Mouse (Mus musculus) megakaryocyte-erythroid progenitor cell, adult 5-6 weeks (primary cell): ENCODE measurements around the gene Arhgef19. TPM values are rescaled to one million over a fixed set of nuclear protein-coding genes. Genes with fewer than 3 reads are reported as not detected.

Experiments
- ATAC-seq: replicated peaks from 2 replicates; pipeline ENCODE4 v1.8.0; 2016; ENCODE audit warnings: mild to moderate bottlenecking, inconsistent platforms; ENCODE audit not compliant: severe bottlenecking, poor library complexity, low FRiP score, low TSS enrichment
- total RNA-seq, 2 experiments: library from RNA; stranded (forward) in 1 of 2; stranded (reverse) in 1 of 2; fragments of 200-1000, 215-1000 nt in 1 of 2; fragments of >200 nt in 1 of 2; fragmentation: Nextera tagmentation in 1 of 2; gene quantifications; 2 replicates each; pipeline ENCODE4 v1.2.3; 2014 to 2017

The Arhgef19 gene
- total RNA-seq, 2 experiments from 2014 or later, result not detected

DNA sequence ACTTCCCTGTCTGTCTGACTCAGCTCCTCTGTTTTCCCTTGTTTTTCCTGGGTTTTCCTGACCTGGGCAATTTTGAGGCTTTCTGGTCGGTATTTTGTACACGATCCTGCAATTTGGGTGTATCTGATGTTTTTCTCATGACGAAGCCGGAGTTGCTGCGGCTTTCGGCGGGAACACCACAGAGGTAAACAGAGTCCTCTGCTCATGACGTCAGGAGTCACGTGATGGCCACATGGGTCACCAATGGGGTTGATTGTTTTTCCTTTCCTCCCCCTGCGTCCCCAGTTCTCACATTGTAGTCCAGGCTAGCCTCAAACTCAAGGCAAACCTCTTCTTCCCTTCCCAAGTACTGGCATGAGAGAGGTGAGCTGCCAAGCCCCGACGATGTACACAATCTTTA, 20.1 kb downstream of the Arhgef19 start:
- no peak for ATAC-seq

GRCm38 (mm10) chr4:141260007-141260723, 20.9 kb downstream of the Arhgef19 start:
- ATAC-seq, result no peak

DNA sequence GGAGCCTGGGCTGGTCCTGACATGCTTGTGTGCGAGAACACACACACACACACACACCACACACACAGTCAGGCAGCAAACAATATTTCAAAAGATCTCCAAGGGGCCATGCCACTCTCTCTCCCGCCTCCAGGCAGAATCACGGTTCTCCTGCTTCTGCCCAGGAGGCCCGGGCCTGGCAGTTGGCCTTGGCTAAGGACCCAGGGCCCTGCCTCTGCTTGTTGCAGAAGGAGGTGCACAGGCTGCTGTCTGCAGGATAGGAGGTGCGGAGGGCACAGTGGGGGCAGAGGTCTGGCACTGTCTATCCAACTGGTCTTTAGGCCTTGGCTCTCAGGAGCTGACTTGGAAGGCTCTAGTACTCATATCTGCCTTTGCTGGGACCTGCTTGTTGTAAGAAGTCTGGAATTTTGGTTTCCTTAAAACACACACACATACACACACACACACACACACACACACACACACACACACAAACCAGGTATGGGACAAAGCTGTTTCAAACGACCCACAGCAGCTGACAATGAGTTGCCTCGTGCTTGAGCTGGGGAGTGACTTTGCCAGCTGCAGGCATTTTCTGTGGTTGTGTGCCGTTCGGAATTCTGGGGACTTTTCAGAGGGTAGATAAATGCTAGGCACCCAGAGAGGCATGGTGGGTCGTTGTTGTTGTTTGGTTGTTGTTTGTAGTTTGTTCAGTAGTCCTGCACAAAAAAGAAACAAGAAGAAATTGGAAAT, 23.8 kb downstream of the Arhgef19 start:
- no peak for ATAC-seq

GRCm38 (mm10) chr4:141265979-141266637, 26.8 kb downstream of the Arhgef19 start:
- ATAC-seq, result no peak

- ATAC-seq, result no peak
Measured at GRCm38 (mm10) chr4:141267250-141267649, 28.0 kb downstream of the Arhgef19 start.

DNA sequence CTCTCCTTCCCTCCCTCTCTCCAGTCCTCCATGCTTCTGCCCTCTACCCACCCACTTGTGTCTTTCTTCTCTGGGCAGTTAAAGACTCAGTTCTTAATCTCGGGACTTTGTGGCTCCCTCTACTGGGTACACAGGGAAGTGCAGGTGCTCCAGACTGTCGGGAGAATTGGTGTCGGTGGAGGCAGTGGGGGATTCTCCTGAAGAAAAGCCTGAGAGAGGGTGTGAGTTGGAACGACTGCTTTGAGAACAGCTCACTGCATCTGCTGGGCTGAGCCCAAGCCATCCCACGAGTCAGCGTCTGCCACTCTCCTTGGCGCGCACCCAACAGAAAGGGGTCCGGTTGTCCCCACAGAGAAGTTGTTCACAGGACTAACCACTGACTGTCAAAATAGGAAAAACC, 28.5 kb downstream of the Arhgef19 start:
- peak; percentile 63 for ATAC-seq

- no peak for ATAC-seq
Measured at GRCm38 (mm10) chr4:141268350-141268749, 29.1 kb downstream of the Arhgef19 start.

DNA sequence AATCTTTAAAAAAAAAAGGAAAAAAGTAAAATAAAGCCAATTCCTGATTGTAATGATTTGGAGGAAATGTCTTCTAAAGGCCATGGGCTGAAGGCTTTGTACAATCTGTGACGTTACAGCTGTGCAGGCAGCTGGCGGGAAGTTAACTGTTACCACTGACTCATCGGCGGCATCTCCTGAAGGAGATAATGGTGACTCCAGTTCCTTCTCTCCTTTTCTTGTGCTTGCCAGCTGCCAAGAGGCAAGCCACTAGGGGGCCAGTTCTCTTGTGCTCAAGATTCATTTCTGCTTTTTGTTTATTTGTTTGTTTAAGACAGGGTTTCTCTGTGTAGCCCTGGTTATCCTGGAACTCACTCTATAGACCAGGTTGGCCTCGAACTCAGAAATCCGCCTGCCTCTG, 29.8 kb downstream of the Arhgef19 start:
- ATAC-seq, result no peak

DNA sequence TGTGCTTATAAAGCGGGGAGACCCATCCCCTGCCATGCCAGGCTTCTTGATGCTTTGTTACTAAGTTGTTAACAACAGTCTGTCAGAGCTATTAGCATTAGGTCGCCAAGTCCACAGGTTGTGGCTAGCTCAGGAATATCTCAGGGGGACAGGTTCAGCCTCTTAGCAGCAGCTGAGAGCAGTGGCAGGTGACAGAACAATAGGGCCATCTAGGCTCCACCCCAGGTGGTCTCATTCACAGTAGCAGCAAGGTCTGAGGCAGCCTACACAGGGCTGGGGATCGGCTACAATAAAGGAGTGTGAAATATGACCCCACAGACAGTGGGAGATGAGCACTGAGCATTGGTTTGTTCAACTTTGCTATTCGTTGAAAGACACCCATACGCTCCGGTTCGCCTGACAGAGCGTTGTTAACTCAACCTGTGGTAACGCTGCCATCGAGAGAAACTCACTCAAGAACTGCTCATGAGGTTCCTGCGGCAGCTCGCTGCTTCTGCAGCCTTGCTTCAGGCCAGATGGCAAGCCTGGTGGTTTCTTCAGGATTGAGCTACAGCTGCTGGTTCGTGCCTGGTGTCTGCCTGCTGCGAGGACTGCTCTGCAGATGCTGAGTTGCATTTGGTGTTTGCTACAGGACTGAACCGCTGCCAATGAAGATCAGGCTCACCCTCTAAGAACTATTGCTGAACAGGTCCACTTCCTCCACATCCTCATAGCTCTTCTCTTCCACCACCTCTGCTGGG, 31.1 kb downstream of the Arhgef19 start:
- ATAC-seq, result no peak

GRCm38 (mm10) chr4:141271228-141271627, 31.9 kb downstream of the Arhgef19 start:
- no peak for ATAC-seq

DNA sequence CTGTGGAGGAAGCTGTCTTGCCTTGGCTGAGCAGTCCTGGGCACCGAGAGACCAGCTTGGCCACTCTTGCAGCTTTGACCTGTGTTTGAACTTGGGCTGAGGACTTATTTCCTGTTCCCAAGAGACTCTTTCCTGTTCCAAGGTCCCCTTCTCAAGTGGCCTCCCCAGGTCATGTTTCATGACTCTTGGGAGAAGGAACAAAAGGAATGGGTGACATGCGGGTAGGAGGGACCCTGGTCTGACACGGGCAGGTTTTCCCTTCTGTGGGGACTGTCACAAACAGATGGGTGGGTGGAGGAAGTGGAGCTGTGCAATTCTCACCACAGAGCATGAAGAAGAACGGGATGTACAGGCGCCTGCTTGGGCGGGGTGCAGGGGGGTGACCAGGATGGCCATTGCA, 32.4 kb downstream of the Arhgef19 start:
- no peak for ATAC-seq

GRCm38 (mm10) chr4:141272878-141273277, 33.6 kb downstream of the Arhgef19 start:
- peak; percentile 69 for ATAC-seq

GRCm38 (mm10) chr4:141273296-141273695, 34.0 kb downstream of the Arhgef19 start:
- peak; percentile 96 for ATAC-seq

GRCm38 (mm10) chr4:141274485-141275341, 35.4 kb downstream of the Arhgef19 start:
- ATAC-seq, result no peak

- no peak for ATAC-seq
Measured at GRCm38 (mm10) chr4:141277157-141277556, 37.9 kb downstream of the Arhgef19 start.

DNA sequence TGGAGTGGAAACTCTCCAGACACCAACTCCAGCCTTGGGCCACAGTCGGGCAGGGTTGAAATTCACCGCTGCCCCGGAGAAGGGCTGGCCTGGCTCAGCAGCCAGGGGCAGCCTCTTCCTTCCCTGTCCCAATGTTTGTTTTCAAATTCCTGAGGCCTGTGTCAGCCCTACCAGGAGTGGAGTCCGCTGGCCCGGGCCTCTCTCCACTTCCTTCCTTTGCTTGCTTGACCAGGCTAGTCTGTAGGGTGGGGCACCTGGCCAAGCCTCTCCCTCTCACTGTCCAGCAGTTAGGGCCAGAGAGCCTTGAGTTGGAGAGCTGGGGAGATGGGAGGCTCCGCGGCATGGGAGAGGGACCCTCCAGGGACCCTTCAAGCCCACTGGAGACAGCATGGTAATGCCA, 38.9 kb downstream of the Arhgef19 start:
- ATAC-seq, result no peak

GRCm38 (mm10) chr4:141279327-141279726, 40.0 kb downstream of the Arhgef19 start:
- ATAC-seq, result no peak

DNA sequence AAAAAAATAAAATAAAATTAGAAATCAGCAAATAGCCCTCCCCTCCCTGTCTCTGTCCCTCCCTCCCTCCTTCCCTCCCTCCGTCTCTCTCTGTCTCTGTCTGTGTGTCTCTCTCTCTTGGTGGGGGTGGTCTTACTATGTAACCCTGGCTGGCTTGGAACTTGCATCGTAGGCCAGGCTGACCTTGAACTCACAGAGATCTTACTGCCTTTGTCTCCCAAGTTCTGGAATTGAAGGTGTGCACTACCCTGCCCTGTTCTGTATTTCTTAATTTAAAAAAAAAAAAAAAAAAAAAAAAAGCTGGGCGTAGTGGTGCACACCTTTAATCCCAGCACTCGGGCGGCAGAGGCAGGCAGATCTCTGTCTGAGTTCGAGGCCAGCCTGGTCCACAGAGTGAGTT, 40.5 kb downstream of the Arhgef19 start:
- ATAC-seq, result no peak

DNA sequence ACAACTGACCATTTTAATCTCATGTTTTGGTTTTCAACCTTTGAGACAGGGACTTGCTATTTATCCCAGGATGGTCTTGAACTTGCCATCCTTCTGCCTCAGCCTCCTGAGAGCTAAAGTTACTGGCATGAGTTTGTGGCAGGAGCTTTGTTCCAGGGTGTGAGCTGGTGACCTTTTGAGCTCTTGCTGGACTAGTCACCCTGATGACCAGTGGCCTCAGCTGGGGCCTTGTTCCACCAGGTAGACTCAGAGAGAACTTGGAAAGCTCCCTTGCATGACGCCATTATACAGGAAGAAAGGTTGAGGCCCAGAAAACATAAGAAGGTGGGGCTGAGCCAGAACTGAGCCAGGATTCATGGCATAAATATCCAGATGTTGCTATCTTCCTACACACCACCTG, 41.2 kb downstream of the Arhgef19 start:
- ATAC-seq, result no peak
